Mouse (Mus musculus) embryonic facial prominence, embryonic 13.5 days (tissue): ENCODE measurements around the gene Dnah11. TPM values are rescaled to one million over a fixed set of nuclear protein-coding genes. Genes with fewer than 3 reads are reported as not detected.
"Not testable (repeated sequence)": the region's sequence is repeated elsewhere in the genome, so short reads cannot be mapped to it uniquely, and the experiment has no call there.

ENCODE experiments used
- ATAC-seq: fragments of 200-750 bp; cut with Nextera tagmentation; 2 replicates; pipeline ENCODE4 v1.8.0; 2017; ENCODE audit warnings: low read depth; ENCODE audit not compliant: insufficient number of reproducible peaks, insufficient read depth, low FRiP score, low TSS enrichment
- H3K27ac ChIP-seq: fragments of 300-500 bp; sonication (generic); 2 replicates; pipeline ENCODE4 v1.5.1; 2015; ENCODE audit warnings: moderate library complexity, mild to moderate bottlenecking, inconsistent platforms
- H3K27me3 ChIP-seq: fragments of 300-500 bp; sonication (generic); 2 replicates; pipeline ENCODE4 v1.6.1; 2015; ENCODE audit warnings: mild to moderate bottlenecking, inconsistent platforms
- H3K36me3 ChIP-seq: fragments of 300-500 bp; sonication (generic); 2 replicates; pipeline ENCODE4 v1.6.1; 2015; ENCODE audit warnings: mild to moderate bottlenecking, inconsistent platforms
- H3K4me1 ChIP-seq: fragments of 300-500 bp; sonication (generic); 2 replicates; pipeline ENCODE4 v1.6.1; 2015; ENCODE audit warnings: inconsistent platforms
- H3K4me2 ChIP-seq: fragments of 300-500 bp; sonication (generic); 2 replicates; pipeline ENCODE4 v1.6.1; 2015; ENCODE audit warnings: moderate library complexity, mild to moderate bottlenecking, inconsistent platforms
- H3K4me3 ChIP-seq: fragments of 300-500 bp; sonication (generic); 2 replicates; pipeline ENCODE4 v1.5.1; 2015; ENCODE audit warnings: mild to moderate bottlenecking, inconsistent platforms
- H3K9ac ChIP-seq: fragments of 300-500 bp; sonication (generic); 2 replicates; pipeline ENCODE4 v1.6.1; 2015; ENCODE audit warnings: mild to moderate bottlenecking, inconsistent platforms
- H3K9me3 ChIP-seq: fragments of 300-500 bp; sonication (generic); 2 replicates; pipeline ENCODE4 v1.6.1; 2016; ENCODE audit warnings: inconsistent platforms
- WGBS: fragments of 180-500 bp; shearing (Covaris S2); methylation state at CpG from one replicate; pipeline ENCODE4 v1.1.7; 2015; ENCODE audit warnings: mixed read lengths; 5-methylcytosine and 5-hydroxymethylcytosine counted together
- polyA plus RNA-seq: library from polyadenylated mRNA; unstranded; fragments of >200 nt; fragmentation: Nextera tagmentation; extraction: Ambion mirVana; gene quantifications from 2 replicates; pipeline ENCODE4 v1.2.1, GENCODE M21; 2015

The Dnah11 gene
- polyA plus RNA-seq, 1 experiment from 2014 or later, result 0.22 TPM

GRCm38 (mm10) chr12:117946823-117947704 is 251.8 kb downstream of the Dnah11 start:
- no peaks in the 10 kb centered on the region for H3K9me3 ChIP-seq
- H3K4me1 ChIP-seq, result no peaks in the 10 kb centered on the region
- no peaks in the 10 kb centered on the region for H3K36me3 ChIP-seq
- H3K27me3 ChIP-seq, result no peaks in the 10 kb centered on the region
- no peak overlapping the region for H3K9ac ChIP-seq
- H3K4me3 ChIP-seq, result no peak overlapping the region
- H3K4me2 ChIP-seq, result no peak overlapping the region
- H3K27ac ChIP-seq, result no peak overlapping the region
- 68% methylated on average over 5 of the region's 5 CpGs for WGBS
- ATAC-seq, result no peak

GRCm38 (mm10) chr12:117941947-117942346 is 256.9 kb downstream of the Dnah11 start:
- 41% methylated on average over 7 of the region's 7 CpGs for WGBS

GRCm38 (mm10) chr12:117938214-117938613 is 260.6 kb downstream of the Dnah11 start:
- Histone ChIP-seq H3K4me2 (no peak overlapping the region), H3K27ac (no peak overlapping the region), H3K4me3 (no peak overlapping the region), H3K9me3 (no peaks in the 10 kb centered on the region), H3K36me3 (no peaks in the 10 kb centered on the region), H3K27me3 (no peaks in the 10 kb centered on the region), H3K4me1 (no peaks in the 10 kb centered on the region), H3K9ac (no peak overlapping the region)
- 71% methylated on average over 2 of the region's 2 CpGs for WGBS
- no peak for ATAC-seq

More at GRCm38 (mm10) chr12:117941947-117942346, 256.9 kb downstream of the Dnah11 start:
- Histone ChIP-seq H3K36me3 (no peaks in the 10 kb centered on the region), H3K27me3 (no peaks in the 10 kb centered on the region), H3K9ac (no peak overlapping the region), H3K27ac (no peak overlapping the region), H3K4me3 (no peak overlapping the region), H3K4me2 (no peak overlapping the region), H3K9me3 (no peaks in the 10 kb centered on the region), H3K4me1 (no peaks in the 10 kb centered on the region)
- no peak for ATAC-seq

GRCm38 (mm10) chr12:117932026-117932425 is 266.8 kb downstream of the Dnah11 start:
- WGBS, result 75% methylated on average over 1 of the region's 1 CpGs
- Histone ChIP-seq H3K9me3 (no peaks in the 10 kb centered on the region), H3K4me1 (no peaks in the 10 kb centered on the region), H3K4me2 (no peak overlapping the region), H3K27me3 (no peaks in the 10 kb centered on the region), H3K27ac (no peak overlapping the region), H3K4me3 (no peak overlapping the region), H3K9ac (no peak overlapping the region), H3K36me3 (no peaks in the 10 kb centered on the region)
- no peak for ATAC-seq

- ATAC-seq, result no peak
- no peaks in the 10 kb centered on the region for H3K36me3 ChIP-seq
- H3K4me2 ChIP-seq, result no peak overlapping the region
- whole genome bisulfite sequencing, result 84% methylated on average over 4 of the region's 4 CpGs
- no peaks in the 10 kb centered on the region for H3K9me3 ChIP-seq
- H3K9ac ChIP-seq, result no peak overlapping the region
- no peak overlapping the region for H3K4me3 ChIP-seq
- H3K4me1 ChIP-seq, result no peaks in the 10 kb centered on the region
- H3K27ac ChIP-seq, result no peak overlapping the region
- H3K27me3 ChIP-seq, result no peaks in the 10 kb centered on the region
These were observed 269.1 kb downstream of the Dnah11 start for GRCm38 (mm10) chr12:117929768-117930167.

GRCm38 (mm10) chr12:117915826-117916588 is 282.8 kb downstream of the Dnah11 start:
- Histone ChIP-seq H3K4me2 (no peak overlapping the region), H3K9me3 (no peaks in the 10 kb centered on the region), H3K4me3 (no peak overlapping the region), H3K27me3 (no peaks in the 10 kb centered on the region), H3K9ac (no peak overlapping the region), H3K36me3 (no peaks in the 10 kb centered on the region), H3K4me1 (peaks cover 13% of the 10 kb centered on the region), H3K27ac (no peak overlapping the region)
- no peak for ATAC-seq
- 49% methylated on average over 10 of the region's 10 CpGs for WGBS

GRCm38 (mm10) chr12:117914613-117915245 is 284.1 kb downstream of the Dnah11 start:
- Histone ChIP-seq H3K27ac (no peak overlapping the region), H3K9me3 (no peaks in the 10 kb centered on the region), H3K4me3 (no peak overlapping the region), H3K36me3 (no peaks in the 10 kb centered on the region), H3K4me1 (peaks cover 13% of the 10 kb centered on the region), H3K27me3 (no peaks in the 10 kb centered on the region), H3K9ac (no peak overlapping the region), H3K4me2 (no peak overlapping the region)
- no peak for ATAC-seq
- 29% methylated on average over 10 of the region's 10 CpGs for WGBS

- no peak overlapping the region for H3K4me3 ChIP-seq
- no peaks in the 10 kb centered on the region for H3K36me3 ChIP-seq
- H3K27ac ChIP-seq, result no peak overlapping the region
- ATAC-seq, result no peak
- H3K9me3 ChIP-seq, result no peaks in the 10 kb centered on the region
- no peaks in the 10 kb centered on the region for H3K27me3 ChIP-seq
- no peak overlapping the region for H3K9ac ChIP-seq
- no peak overlapping the region for H3K4me2 ChIP-seq
- H3K4me1 ChIP-seq, result peaks cover 12% of the 10 kb centered on the region
- WGBS, result 85% methylated on average over 1 of the region's 1 CpGs
These were observed 287.4 kb downstream of the Dnah11 start for GRCm38 (mm10) chr12:117911396-117911795.

GRCm38 (mm10) chr12:117905232-117905840 is 293.5 kb downstream of the Dnah11 start:
- not testable (repeated sequence) for H3K27ac ChIP-seq, H3K36me3 ChIP-seq, H3K4me1 ChIP-seq, H3K9me3 ChIP-seq, ATAC-seq, H3K4me3 ChIP-seq, H3K9ac ChIP-seq, H3K4me2 ChIP-seq, H3K27me3 ChIP-seq
- WGBS, result 87% methylated on average over 4 of the region's 4 CpGs

GRCm38 (mm10) chr12:117903671-117904070 is 295.2 kb downstream of the Dnah11 start:
- Histone ChIP-seq H3K27me3 (no peaks in the 10 kb centered on the region), H3K36me3 (no peaks in the 10 kb centered on the region), H3K4me3 (no peak overlapping the region), H3K27ac (no peak overlapping the region), H3K4me1 (no peaks in the 10 kb centered on the region), H3K4me2 (no peak overlapping the region), H3K9me3 (no peaks in the 10 kb centered on the region), H3K9ac (no peak overlapping the region)
- no peak for ATAC-seq
- 90% methylated on average over 8 of the region's 8 CpGs for WGBS

- 72% methylated on average over 2 of the region's 4 CpGs for WGBS
- not testable (repeated sequence) for H3K9me3 ChIP-seq, H3K4me3 ChIP-seq, H3K4me1 ChIP-seq, H3K27ac ChIP-seq, ATAC-seq, H3K27me3 ChIP-seq, H3K36me3 ChIP-seq, H3K9ac ChIP-seq, H3K4me2 ChIP-seq
These were observed 297.5 kb downstream of the Dnah11 start for GRCm38 (mm10) chr12:117901352-117901751.
